Mouse (Mus musculus): ENCODE measurements around the gene Lrp8. TPM values are rescaled to one million over a fixed set of nuclear protein-coding genes. Genes with fewer than 3 reads are reported as not detected.
A peak's percentile ranks its signal among the peaks of the same experiment; 100 is the strongest.

Gene Lrp8
- polyA plus RNA-seq, 1 experiment from 2014 or later = 52.6 TPM

DNA sequence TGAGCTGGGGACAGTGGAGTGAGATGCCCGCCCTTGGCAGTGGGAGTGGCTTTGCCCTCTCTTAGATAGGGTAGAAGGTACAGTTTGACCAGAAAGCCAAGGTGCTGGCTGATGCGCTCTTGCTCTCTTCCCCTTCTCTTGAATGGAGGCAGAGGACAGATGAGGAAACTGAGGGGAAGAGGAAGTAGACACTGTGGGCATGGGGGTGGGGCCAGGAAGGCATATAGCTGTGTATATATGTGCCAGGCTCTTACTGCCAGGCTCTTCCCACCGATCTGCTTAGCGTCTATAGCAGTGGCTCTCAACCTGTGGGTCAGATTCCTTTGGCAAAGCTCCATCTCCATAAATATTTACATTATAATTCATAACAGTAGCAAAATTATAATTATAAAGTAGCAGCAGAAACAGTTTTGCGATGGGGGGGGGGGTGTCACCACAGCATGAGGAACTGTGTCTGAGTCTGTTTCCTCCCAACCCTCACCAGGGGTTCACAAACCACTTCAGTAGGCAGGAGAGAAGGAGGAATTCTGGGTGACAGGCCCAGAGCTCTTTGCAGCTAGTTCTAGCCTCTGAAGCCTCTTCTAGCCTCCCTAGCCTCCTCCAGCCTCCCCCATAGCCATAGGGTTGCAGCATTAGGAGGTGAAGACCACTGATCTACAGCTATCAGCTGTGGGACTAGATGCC lies 24.9 kb upstream of the Lrp8 start:
- Histone ChIP-seq H3K27me3 (peaks cover 9% of the 10 kb centered on the region), H3K27ac (no peak overlapping the region), H3K4me3 (no peak overlapping the region), H3K9me3 (replicated peaks) (no peaks in the 10 kb centered on the region), H3K4me1 (peaks cover 39% of the 10 kb centered on the region), H3K9ac (no peak overlapping the region), H3K4me2 (replicated peaks) (no peak overlapping the region), H3K36me3 (no peaks in the 10 kb centered on the region)
- 87% methylated on average over 5 of the region's 5 CpGs for WGBS
- ATAC-seq (ENCODE audit: low FRiP score) = no peak

DNA sequence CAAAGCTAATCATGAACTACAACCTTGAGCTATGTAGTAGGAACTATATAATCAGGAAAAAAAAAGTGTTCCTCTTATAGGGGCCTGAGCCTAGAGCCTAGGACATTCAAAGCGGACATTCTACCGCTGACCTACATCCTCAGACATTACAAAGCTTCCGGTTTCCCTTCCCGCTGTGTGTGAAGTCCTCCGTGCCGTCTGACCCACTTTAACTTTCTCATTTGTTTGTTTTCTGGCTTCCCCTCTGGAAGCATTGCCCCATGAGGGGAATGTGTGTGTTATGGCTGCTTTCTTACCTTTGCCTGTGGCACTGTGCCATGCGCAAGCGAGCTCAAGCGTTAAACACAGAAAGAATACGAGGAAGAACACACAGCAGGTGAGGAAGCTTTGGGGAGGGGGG lies 18.5 kb upstream of the Lrp8 start:
- H3K9me3 ChIP-seq (replicated peaks) = no peaks in the 10 kb centered on the region
- H3K9ac ChIP-seq = no peak overlapping the region
- 65% methylated on average over 10 of the region's 10 CpGs for WGBS
- peaks cover 14% of the 10 kb centered on the region for H3K4me1 ChIP-seq
- no peaks in the 10 kb centered on the region for H3K36me3 ChIP-seq
- no peak overlapping the region for H3K4me3 ChIP-seq
- no peak overlapping the region for H3K27ac ChIP-seq
- H3K4me2 ChIP-seq (replicated peaks) = no peak overlapping the region
- no peak for ATAC-seq (ENCODE audit: low FRiP score)
- H3K27me3 ChIP-seq = no peaks in the 10 kb centered on the region; the same call in 1 of the 2 replicates

DNA sequence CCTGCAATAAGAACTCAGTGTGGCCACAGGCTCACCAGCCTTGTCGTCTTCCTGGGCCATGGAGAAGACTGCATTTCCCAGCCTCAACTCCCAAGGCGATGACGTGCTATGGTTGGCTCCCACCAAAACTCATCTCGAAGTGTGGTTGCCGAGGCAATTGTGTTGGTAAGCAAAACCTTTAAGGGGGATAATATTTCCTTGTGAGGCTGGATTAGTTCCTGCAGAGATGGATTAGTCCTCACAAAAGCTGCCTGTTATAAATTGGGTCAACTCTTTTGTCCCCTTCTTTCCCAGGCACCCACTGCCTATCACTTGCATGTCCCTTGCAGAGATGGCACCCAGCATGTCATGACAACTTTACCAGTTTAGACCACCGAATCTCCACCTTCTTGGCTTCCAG lies 13.2 kb upstream of the Lrp8 start:
- WGBS = 88% methylated on average over 6 of the region's 6 CpGs
- no peak for ATAC-seq (ENCODE audit: low FRiP score)
- no peaks in the 10 kb centered on the region for H3K9me3 ChIP-seq (replicated peaks)
- H3K4me1 ChIP-seq = 0 out of 2 replicates have a peak, but pooled peaks cover 5% of the 10 kb centered on the region
- no peak overlapping the region for H3K4me2 ChIP-seq (replicated peaks)
- no peak overlapping the region for H3K27ac ChIP-seq
- H3K36me3 ChIP-seq = no peaks in the 10 kb centered on the region
- H3K9ac ChIP-seq = no peak overlapping the region
- no peaks in the 10 kb centered on the region for H3K27me3 ChIP-seq
- H3K4me3 ChIP-seq = no peak overlapping the region

DNA sequence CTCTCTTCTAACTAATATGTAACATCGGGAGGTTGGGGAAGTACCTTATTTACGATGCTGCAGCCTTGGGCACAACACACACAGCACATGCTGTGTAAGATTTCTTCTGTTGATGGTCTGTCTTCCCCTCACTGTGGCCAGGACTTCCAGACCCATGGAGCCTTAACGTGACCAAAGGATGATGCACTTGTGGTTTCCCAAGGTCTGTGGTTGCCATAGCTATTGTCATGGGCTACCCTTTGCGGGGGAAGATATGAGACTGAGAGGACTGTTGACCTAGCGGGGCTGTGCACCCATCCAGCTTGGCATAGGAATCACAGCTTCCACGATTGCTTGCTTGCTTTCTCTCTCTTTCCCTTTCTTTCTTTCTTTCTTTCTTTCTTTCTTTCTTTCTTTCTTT lies 1.3 kb upstream of the Lrp8 start:
- no peak for ATAC-seq (ENCODE audit: low FRiP score)
- 83% methylated on average over 6 of the region's 6 CpGs for WGBS
- Histone ChIP-seq H3K4me1 (peaks cover 27% of the 10 kb centered on the region), H3K4me3 (no peak overlapping the region), H3K9ac (no peak overlapping the region), H3K36me3 (0 out of 2 replicates have a peak, but pooled peaks cover 6% of the 10 kb centered on the region), H3K27me3 (peaks cover 13% of the 10 kb centered on the region; the same call in 1 of the 2 replicates), H3K4me2 (replicated peaks) (0 out of 2 replicates have a peak overlapping the region, but pooled peaks have one; percentile 4), H3K27ac (peak overlapping the region; percentile 35; the same call in 1 of the 2 replicates), H3K9me3 (replicated peaks) (no peaks in the 10 kb centered on the region)

DNA sequence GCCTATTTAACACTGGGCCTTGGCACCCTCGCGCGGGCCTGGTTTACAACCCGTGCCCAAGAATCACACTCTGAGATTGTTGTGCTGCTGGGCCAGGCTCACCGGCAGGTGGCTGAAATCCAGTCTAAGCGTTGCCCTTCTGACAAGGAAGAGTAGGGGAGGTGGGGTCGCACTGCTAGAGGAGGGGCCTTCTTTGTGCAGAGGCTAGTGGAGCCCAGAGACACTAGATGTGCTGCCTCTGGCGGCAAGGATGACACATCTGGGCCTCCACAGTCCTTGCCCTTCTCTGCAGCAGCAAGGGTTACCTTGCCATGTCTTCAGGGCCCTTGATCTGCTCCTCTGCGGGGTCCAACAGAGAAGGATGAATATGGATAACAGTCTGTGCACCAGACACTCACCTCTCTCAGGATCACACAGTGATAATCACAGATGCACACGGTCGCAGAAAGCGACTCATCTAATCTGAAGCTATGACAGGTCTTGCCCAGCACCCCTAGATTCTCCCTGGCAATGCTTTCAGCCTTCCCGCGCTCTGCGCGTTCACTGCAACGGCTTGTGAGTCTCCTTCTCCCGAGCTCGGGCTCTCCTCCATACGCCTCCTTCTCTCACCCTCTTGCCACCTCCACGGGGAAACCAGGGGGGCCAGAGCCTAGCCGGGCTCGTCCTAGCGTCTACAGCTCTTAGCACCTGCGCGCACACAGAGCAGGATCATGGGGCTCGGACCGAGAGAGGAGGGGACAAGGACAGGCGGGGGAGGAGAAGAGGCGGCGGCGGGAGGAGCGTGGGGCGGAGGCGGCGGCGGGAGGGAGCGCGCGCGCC lies 486 bp upstream of the Lrp8 start:
- H3K27ac ChIP-seq = peak overlapping the region; percentile 97
- H3K9ac ChIP-seq = peak overlapping the region; percentile 88
- H3K4me3 ChIP-seq = peak overlapping the region; percentile 62
- WGBS = under 1% methylated on average over 36 of the region's 41 CpGs
- peak overlapping the region; percentile 96 for H3K4me2 ChIP-seq (replicated peaks)
- ATAC-seq (ENCODE audit: low FRiP score) = peak; percentile 78
- peaks cover 13% of the 10 kb centered on the region; the same call in 1 of the 2 replicates for H3K27me3 ChIP-seq
- peaks cover 35% of the 10 kb centered on the region for H3K4me1 ChIP-seq
- no peaks in the 10 kb centered on the region for H3K9me3 ChIP-seq (replicated peaks)
- 0 out of 2 replicates have a peak, but pooled peaks cover 11% of the 10 kb centered on the region for H3K36me3 ChIP-seq

DNA sequence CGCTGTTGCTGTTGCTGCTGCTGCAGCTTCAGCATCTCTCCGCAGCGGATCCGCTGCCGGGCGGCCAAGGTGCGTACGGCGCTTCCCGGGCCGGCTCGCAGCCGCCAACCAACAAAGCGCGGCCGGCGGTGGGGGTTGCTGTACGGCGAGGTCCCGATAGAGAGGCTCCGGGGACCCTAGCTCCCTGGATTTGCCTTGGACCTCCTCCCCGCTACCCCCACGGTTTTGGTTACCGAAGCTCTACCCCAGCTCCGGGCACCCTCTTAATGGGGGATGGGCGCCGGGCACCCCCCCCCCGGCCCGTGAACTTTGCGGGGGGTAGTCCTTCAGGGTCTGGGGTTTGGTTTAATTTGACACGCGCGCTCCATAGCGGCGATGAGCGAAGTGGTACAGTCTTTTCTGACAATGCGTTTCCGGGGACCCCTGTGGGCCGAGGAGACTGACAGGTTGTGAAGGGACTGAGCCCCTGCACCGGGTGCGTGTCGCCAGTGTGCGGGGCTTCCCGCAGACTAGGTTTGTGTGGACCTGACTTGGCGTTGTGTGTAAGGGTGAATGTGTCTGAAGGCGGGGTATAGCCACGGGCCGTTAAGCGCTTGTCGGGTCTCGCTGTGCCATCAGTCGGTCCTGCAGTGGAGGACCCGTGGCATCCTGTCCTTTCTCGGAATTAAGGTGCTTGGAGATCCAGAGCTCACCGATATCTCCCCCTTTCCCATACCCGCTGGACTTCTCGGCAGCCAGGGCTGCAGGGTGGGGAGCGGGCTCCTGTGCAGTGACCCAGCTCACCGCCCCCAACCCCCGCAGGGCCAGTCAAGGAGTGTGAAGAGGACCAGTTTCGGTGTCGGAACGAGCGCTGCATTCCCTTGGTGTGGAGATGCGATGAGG lies 630 bp downstream of the Lrp8 start:
- peak overlapping the region; percentile 97 for H3K27ac ChIP-seq
- peaks cover 42% of the 10 kb centered on the region for H3K4me1 ChIP-seq
- H3K36me3 ChIP-seq = peaks cover 19% of the 10 kb centered on the region; the same call in 1 of the 2 replicates
- ATAC-seq (ENCODE audit: low FRiP score) = peak; percentile 21
- no peaks in the 10 kb centered on the region for H3K9me3 ChIP-seq (replicated peaks)
- under 1% methylated on average over 65 of the region's 65 CpGs for WGBS
- H3K4me3 ChIP-seq = peak overlapping the region; percentile 62
- peak overlapping the region; percentile 88 for H3K9ac ChIP-seq
- H3K4me2 ChIP-seq (replicated peaks) = peak overlapping the region; percentile 96
- peaks cover 13% of the 10 kb centered on the region; the same call in 1 of the 2 replicates for H3K27me3 ChIP-seq

DNA sequence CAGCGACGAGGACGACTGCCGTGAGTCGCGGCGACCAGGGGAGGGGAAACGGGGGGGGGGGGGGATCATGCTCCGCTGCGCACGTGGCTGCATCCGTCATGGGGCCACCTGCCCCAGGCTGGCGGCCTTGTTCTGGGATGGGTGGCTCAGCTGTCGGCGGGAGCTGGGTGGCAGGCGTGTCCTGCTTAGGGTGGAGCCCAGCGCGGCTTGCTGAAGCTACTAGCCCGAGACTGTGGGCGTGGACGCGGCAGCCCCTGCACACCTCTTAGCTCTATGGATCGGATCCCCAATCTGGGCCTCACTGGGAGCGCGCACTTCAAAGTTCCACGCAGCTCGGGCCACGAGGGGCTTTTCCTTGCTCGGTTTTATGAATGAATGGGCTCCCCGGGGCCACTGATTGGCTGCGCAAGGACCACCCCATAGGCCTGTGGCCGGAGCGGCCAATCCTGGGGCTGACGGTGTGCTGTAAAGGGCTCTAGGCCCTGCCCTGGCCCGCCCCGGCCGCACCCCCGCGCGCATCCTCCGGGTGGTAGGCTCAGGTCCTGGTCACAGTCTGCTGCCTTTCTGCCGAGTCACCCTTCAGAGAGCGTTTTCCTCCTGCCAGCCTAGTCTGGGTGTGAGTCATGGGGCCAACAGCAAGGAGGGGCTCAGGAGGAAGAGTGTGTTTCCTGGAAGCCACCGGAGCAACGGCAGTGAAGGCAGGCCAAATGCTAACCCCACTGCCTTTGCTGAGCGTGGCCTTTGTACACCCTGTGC lies 1.5 kb downstream of the Lrp8 start:
- Histone ChIP-seq H3K4me3 (peak overlapping the region; percentile 62), H3K27ac (peak overlapping the region; percentile 97), H3K36me3 (peaks cover 25% of the 10 kb centered on the region; the same call in 1 of the 2 replicates), H3K4me1 (peaks cover 48% of the 10 kb centered on the region), H3K9me3 (replicated peaks) (no peaks in the 10 kb centered on the region), H3K4me2 (replicated peaks) (peak overlapping the region; percentile 96), H3K9ac (peak overlapping the region; percentile 88), H3K27me3 (peaks cover 13% of the 10 kb centered on the region; the same call in 1 of the 2 replicates)
- under 1% methylated on average over 40 of the region's 46 CpGs for WGBS
- ATAC-seq (ENCODE audit: low FRiP score) = peak; percentile 85

DNA sequence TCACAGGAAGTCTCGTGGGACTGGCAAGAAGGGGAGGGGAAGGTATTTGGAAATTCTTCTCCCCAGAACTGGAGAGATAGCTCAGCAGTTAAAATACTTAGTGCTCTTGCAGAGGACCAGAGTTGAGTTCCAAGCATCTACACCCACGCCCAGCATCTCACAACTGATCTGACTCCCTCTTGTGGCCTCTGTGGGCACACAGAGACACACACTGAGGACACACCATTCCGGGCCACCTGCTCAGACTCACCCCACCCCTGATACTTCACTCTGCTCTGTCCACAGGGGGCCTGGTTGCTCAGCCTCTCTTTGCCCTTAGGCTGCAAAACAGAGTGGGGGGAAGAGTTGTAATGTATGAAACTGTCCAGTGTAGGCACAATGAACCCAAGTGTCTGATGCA lies 3.4 kb downstream of the Lrp8 start:
- H3K27me3 ChIP-seq = 0 out of 2 replicates have a peak, but pooled peaks cover 10% of the 10 kb centered on the region
- 78% methylated on average over 3 of the region's 3 CpGs for WGBS
- no peak for ATAC-seq (ENCODE audit: low FRiP score)
- H3K36me3 ChIP-seq = peaks cover 44% of the 10 kb centered on the region
- H3K9me3 ChIP-seq (replicated peaks) = no peaks in the 10 kb centered on the region
- peaks cover 48% of the 10 kb centered on the region for H3K4me1 ChIP-seq
- peak overlapping the region; percentile 96 for H3K4me2 ChIP-seq (replicated peaks)
- H3K27ac ChIP-seq = no peak overlapping the region
- H3K4me3 ChIP-seq = no peak overlapping the region
- no peak overlapping the region for H3K9ac ChIP-seq

DNA sequence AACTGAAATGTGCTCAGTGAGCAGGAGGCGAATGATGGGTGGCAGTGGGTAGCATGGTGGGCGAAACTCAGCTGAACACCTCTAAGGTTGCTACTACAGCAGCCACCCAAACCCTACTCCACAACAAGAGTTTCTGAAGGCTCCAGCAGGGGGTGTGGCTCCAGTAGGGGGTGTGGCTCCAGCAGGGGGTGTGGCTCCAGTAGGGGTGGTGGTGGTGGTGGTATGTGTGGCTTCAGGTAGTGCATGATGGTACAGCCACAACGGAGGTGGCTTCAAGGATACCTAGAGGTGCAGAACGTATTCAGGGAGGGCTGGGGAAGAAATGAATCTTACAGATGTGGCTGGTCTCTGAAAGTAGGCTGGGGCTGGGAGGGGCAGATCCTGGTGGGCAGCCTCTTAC lies 5.7 kb downstream of the Lrp8 start:
- 81% methylated on average over 4 of the region's 4 CpGs for WGBS
- Histone ChIP-seq H3K27ac (no peak overlapping the region), H3K27me3 (0 out of 2 replicates have a peak, but pooled peaks cover 10% of the 10 kb centered on the region), H3K4me2 (replicated peaks) (no peak overlapping the region), H3K9me3 (replicated peaks) (no peaks in the 10 kb centered on the region), H3K36me3 (peaks cover 45% of the 10 kb centered on the region), H3K4me1 (peaks cover 55% of the 10 kb centered on the region), H3K4me3 (no peak overlapping the region), H3K9ac (no peak overlapping the region)
- ATAC-seq (ENCODE audit: low FRiP score) = no peak

DNA sequence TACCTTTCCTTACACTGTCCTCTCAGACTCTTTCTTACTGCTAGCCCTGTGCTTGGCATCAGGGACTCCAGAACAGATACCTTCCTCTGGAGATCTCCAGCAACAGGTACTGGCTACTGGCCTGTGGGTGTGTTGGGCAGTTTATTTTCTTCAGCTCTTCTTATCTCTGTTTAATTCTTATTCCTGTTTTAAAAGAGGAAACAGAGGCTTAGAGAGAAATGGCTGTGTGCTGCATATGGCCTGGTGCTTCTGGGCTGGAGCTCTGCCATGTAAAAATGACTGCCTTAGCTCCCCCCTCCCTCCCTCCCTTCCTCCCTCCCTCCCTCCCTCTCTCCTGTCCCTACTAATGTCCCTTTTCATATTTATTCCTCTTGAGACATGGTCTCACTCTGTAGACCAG lies 6.6 kb downstream of the Lrp8 start:
- H3K9ac ChIP-seq = no peak overlapping the region
- H3K9me3 ChIP-seq (replicated peaks) = no peaks in the 10 kb centered on the region
- H3K27ac ChIP-seq = 0 out of 2 replicates have a peak overlapping the region, but pooled peaks have one; percentile 4
- H3K4me2 ChIP-seq (replicated peaks) = no peak overlapping the region
- H3K4me3 ChIP-seq = no peak overlapping the region
- 0 out of 2 replicates have a peak, but pooled peaks cover 10% of the 10 kb centered on the region for H3K27me3 ChIP-seq
- ATAC-seq (ENCODE audit: low FRiP score) = no peak
- peaks cover 45% of the 10 kb centered on the region for H3K36me3 ChIP-seq
- peaks cover 58% of the 10 kb centered on the region for H3K4me1 ChIP-seq

DNA sequence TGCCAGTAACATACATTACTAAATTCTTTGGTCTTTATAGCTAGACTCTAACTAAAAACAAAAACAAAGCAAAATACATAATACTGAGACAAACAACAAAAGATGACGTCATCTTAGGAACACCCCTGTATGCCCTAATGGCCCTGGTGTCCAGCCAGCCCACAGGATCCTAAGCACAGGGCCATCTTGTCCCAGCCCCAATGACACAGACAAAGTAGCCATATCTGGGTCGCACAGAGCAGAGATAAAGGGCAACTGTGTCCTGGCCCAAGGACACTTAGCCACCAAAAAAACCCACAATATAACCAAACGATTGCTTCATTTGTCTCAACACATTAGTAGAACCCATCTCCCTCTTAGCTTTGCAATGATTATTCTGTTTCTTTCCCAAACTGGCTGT lies 8.9 kb downstream of the Lrp8 start:
- no peak for ATAC-seq (ENCODE audit: low FRiP score)
- no peak overlapping the region for H3K9ac ChIP-seq
- H3K9me3 ChIP-seq (replicated peaks) = no peaks in the 10 kb centered on the region
- H3K27me3 ChIP-seq = no peaks in the 10 kb centered on the region
- WGBS = 90% methylated on average over 3 of the region's 3 CpGs
- H3K27ac ChIP-seq = no peak overlapping the region
- peaks cover 50% of the 10 kb centered on the region for H3K4me1 ChIP-seq
- H3K4me2 ChIP-seq (replicated peaks) = no peak overlapping the region
- no peak overlapping the region for H3K4me3 ChIP-seq
- peaks cover 40% of the 10 kb centered on the region for H3K36me3 ChIP-seq
